Comparison of ENCODE assay signal across 8 mouse cellular contexts in the genomic region with DNA sequence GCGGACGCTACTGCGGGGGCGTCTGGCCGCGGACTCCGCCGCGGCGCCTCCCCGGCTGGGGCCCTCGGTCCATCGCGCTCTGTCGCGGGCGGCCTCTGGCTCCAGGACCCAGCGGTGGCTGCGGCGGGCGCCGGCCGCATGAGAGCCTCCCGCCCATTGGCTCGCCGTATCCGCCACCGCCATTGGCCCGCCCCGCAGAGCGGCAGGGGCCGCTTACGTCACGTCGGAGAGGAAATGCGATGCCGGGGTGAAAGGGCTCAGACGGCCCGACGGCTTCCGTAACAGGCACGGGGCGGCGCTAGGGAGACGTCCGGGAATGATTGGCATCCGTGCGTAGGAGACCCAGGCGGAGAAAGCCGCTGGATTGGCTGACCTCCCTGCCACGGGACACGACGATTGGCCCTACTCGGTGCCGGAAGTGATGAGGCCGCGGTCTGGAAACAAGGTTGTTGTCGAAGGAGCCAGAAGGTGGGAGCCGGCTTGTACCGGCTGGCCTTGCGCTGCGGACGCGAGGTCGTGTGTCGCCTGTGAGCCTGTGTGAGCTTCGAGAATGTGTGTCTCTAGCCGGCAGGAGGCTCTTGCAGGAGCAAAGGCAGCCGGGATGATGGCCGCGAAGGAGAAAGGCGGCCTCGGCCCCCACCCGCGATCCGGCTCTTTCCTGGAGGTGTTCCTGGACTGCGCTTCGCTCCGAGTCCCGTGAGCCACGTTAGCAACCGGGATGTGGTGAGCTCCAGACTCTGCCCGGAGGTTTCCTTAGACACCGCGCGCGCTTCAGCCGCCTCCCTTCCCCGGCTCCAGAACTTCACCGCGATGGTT. TPM values are rescaled to one million over a fixed set of nuclear protein-coding genes. Genes with fewer than 3 reads are reported as not detected.
DNase-seq lines count a peak whose midpoint lies in the region; ATAC-seq lines count a peak whose summit lies in the region.

A gene (minus strand): TSS at position 120 of the 816 bp plus-strand sequence.

- intact Hi-C loops in gastrocnemius, postnatal 14 days (cut with DNase I; ENCODE audit: low total_unique reads), result no loop called here
- intact Hi-C loops in left cerebral cortex, postnatal 10 days (cut with DNase I), result loop anchor here (5.0 kb wide), 2 partner anchors 60 to 135 kb away; a partner anchor contains a TSS

- peak; percentile 100 for DNase-seq in adrenal gland, adult (ENCODE audit: inconsistent age in 2 of 2, low spot score in 1 of 2)
- peak; percentile 100 for DNase-seq in embryo, embryonic 10.5 days (ENCODE audit: low spot score)
- DNase-seq in gastrocnemius, postnatal 14 days, result peak; percentile 100
- peak; percentile 100 for DNase-seq in left cerebral cortex, postnatal 10 days (ENCODE audit: extremely low spot score in 1 of 2, low spot score in 2 of 2)
- peak; percentile 100 for DNase-seq in right cerebral cortex, postnatal 25 days
- DNase-seq in urinary bladder, postnatal 4 days (ENCODE audit: low spot score in 2 of 2), result peak; percentile 99 to 100

- peak; percentile 82 for ATAC-seq in inflammation-experienced regulatory T-cells, adult 6 months
- peak; percentile 97 for ATAC-seq in megakaryocyte-erythroid progenitor cell, adult 5-6 weeks (replicated peaks; ENCODE audit: low FRiP score, low TSS enrichment, poor library complexity, severe bottlenecking)

RNA-seq across cellular contexts. Expression of the gene that starts here (rescaled TPM):
- 10 to 100 TPM; 40.2 to 43.2 TPM for total RNA-seq in gastrocnemius, postnatal 14 days (2021)
- 100 to 1,000 TPM in 1 of 3 experiments, 10 to 100 TPM in 2; 54.0 to 105 (median 84.1) TPM for polyA plus RNA-seq in inflammation-experienced regulatory T-cells, adult 6 months (2017; shearing (Covaris generic))
- 100 to 1,000 TPM; 137 to 138 TPM for total RNA-seq in left cerebral cortex, postnatal 10 days (2021)
- 97.9 and 99.4 TPM in 2 replicates for total RNA-seq in megakaryocyte-erythroid progenitor cell, adult 5-6 weeks (2014; fragmentation: Nextera tagmentation)
- 57.1 and 57.3 TPM in 2 replicates for total RNA-seq in megakaryocyte-erythroid progenitor cell, adult 5-6 weeks (2017)

Comparison
In these comparisons a context has a peak if more than half of its experiments do, and no peak if none do; other contexts are left out.
1. Peak in every context shown above with its lines: DNase-seq and ATAC-seq.